Mouse (Mus musculus) liver, adult 2 months (tissue): ENCODE data around the gene Taf4.

Experiments
- CTCF ChIP-seq: fragments of 200-500 bp; IDR thresholded peaks from 2 replicates; pipeline ENCODE4 v1.5.1; 2011; ENCODE audit warnings: low read depth, low read length, control low read depth
- POLR2A ChIP-seq: fragments of 200-500 bp; IDR thresholded peaks from 2 replicates; pipeline ENCODE4 v1.6.1; 2011; ENCODE audit warnings: low read length, control low read depth; ENCODE audit not compliant: insufficient read depth; ENCODE audit errors: extremely low read depth

- TF ChIP-seq CTCF (no peak), POLR2A (no peak)
Measured at GRCm38 (mm10) chr2:180010686-180011085, 34.2 kb upstream of the Taf4 start.
